Mouse (Mus musculus) activated CD4-positive, CD25-positive, alpha-beta regulatory T cell, adult 4 months (primary cell): ENCODE measurements around the gene Sowaha. TPM values are rescaled to one million over a fixed set of nuclear protein-coding genes. Genes with fewer than 3 reads are reported as not detected.

Source experiments
- ATAC-seq: one replicate; pipeline ENCODE4 v1.8.0; 2017
- polyA plus RNA-seq, 2 experiments: library from polyadenylated mRNA; unstranded; fragments of 100-300 nt; shearing (Covaris generic); gene quantifications; one replicate each; pipeline ENCODE4 v1.2.1; 2017

Gene Sowaha
- polyA plus RNA-seq, 2 experiments from 2014 or later, result not detected

- no peak for ATAC-seq
Observed at GRCm38 (mm10) chr11:53504376-53504775, 24.3 kb upstream of the Sowaha start.

DNA sequence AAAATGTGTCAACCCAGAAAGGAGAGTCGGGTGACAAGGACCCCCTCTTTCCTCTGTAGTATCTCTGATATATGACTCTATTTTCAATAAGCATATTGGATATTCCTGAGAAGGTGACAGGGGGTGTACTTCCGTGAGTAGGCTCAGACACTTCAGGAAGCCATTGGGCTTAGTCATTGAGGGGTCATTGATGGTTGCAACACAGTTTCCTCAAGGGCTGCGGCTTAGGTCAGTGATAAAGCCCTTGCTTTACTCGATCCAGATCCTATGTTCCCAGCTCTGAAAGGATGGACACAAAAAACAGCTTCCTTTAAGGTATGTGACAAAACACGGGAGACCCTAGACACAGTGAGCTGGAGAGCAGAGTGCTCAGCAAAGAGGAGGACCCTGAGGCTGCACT lies 23.7 kb upstream of the Sowaha start:
- no peak for ATAC-seq

DNA sequence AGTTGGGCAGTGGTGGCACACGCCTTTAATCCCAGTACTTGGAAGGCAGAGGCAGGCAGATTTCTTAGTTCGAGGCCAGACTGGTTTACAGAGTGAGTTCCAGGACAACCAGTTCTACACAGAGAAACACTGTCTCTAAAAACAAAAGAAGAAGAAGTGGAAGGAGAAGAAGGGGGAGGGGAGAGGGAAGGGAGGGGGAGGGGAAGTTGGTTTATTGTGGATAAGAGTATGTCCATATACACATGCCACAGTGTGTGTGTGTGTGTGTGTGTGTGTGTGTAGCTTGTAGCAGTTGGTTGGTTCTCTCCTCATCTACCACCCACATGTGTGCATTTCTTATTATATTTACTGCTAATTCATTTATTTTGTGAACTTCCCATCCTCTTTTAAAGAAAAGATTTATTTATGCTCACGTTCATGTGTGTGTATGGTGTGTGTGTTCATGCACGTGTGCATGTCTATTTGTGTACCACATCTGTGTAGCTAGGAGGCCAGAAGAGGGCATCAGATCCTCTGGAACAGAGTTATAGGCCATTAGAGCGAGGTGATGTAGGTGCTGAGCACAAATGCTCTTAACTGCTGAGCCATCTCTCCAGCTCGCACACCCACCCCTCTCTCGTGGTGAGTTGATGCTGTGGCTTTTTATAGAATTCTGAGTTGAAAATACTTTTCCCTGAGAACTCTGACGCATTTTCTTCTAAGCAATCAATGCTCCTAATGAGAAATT lies 22.1 kb upstream of the Sowaha start:
- no peak for ATAC-seq

GRCm38 (mm10) chr11:53500569-53500968 lies 20.5 kb upstream of the Sowaha start:
- no peak for ATAC-seq

GRCm38 (mm10) chr11:53496946-53497345 lies 16.9 kb upstream of the Sowaha start:
- no peak for ATAC-seq

- ATAC-seq, result no peak
Observed at GRCm38 (mm10) chr11:53495417-53495816, 15.3 kb upstream of the Sowaha start.

GRCm38 (mm10) chr11:53493243-53493955 lies 13.3 kb upstream of the Sowaha start:
- ATAC-seq, result no peak

GRCm38 (mm10) chr11:53491954-53492401 lies 11.9 kb upstream of the Sowaha start:
- ATAC-seq, result no peak

GRCm38 (mm10) chr11:53489421-53489820 lies 9.3 kb upstream of the Sowaha start:
- no peak for ATAC-seq

DNA sequence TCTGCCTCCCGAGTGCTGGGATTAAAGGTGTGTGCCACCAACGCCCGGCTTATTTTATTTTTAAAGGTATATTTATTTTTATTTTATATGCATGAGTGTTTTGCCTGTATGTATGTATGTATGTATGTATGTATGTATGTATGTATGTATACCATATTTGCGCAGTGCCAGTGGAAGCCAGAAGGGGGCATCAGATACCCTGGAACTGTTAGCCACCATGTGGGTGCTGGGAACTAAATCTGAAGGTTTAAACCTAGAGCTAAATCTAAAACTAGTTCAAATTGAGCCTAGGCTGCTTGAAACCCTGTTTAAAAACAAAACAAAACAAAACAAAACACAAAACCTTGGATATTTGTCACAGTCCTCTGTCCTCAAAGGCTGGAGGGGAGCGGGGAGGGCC lies 8.9 kb upstream of the Sowaha start:
- ATAC-seq, result no peak

GRCm38 (mm10) chr11:53486822-53487594 lies 6.9 kb upstream of the Sowaha start:
- no peak for ATAC-seq

- no peak for ATAC-seq
Observed at GRCm38 (mm10) chr11:53486351-53486750, 6.3 kb upstream of the Sowaha start.

DNA sequence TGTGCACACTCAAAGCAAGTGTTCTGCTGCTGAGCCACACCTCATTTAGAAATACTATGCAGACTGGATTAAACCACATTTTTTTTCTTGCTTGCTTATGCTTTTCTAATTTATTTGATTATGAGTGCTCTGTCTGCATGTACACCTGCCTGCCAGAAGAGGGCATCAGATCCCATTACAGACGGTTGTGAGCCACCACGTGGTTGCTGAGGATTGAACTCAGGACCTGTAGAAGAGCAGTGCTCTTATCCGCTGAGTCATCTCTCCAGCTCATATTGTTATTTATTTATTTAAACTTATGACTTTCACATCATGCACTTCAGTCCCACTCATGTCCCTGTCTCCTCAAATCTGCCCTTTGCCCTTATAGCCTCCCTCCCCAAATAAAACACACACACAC lies 5.6 kb upstream of the Sowaha start:
- ATAC-seq, result no peak

DNA sequence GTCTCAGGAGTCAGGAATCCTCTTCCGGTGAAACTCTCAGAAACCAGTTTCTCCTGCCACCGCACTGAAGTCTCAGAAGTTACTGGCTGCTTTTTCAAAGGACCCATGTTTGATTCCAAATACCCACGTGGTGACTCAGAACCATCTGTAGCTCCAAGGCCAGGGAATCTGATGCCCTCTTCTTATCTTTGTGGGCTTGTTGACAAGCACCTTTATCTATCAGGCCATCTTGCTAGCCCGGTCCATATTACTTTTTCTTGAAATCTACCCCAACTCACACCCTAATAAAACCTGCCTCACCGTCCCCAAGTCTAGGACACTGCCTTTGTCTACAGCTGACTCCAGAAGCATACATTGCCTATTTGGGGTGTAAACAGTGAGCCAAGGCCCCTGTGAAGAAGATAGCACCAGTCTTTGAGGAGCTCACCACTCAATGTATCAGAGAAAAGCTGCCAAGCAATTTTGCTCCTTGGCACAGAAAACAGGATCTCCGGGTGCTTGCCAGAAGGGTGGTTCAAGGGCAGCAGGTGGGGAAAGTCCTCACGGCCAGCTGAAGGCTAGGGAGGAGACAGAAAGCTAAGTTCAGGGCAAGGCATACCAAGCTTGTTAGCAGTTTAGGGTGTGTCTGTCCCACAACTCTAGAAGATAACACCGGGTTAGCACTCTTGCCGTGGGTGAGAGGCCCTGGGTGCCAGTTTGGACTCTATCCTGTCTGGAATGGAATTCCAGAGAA lies 3.3 kb upstream of the Sowaha start:
- no peak for ATAC-seq

- ATAC-seq, result no peak
Observed at GRCm38 (mm10) chr11:53481088-53481730, 1.1 kb upstream of the Sowaha start.

DNA sequence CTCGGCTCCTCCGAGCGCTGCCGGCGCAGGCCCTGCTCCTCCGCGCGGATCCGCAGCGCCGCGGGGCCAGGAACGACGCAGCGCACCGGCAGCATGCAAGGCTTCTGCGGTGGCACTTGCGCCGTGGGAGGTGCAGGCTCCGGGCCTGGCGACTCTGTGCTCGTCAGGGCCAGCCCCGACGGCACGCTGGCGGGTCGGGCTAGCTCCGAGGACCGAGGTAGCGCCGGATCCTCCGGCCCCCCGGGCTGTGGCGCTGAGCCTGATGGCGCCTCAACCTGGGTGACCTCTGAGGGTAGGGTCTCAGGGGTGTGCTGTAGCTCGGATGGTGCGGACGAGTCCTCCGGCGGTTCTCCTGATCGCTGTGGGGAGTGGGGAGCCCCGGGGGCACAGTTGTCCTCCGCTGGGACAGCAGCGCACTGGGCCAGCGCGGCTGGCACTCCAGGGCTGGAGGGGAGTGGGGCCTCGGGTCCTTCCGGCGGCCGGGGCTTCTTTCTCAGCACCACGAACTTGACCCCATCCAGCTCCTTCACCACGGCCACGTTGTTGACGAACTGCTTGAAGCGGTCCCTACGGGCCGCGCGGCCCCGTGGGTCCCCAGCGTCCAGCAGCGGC lies 797 bp downstream of the Sowaha start:
- no peak for ATAC-seq

GRCm38 (mm10) chr11:53478383-53479170 lies 1.5 kb downstream of the Sowaha start:
- no peak for ATAC-seq

- ATAC-seq, result no peak
Observed at GRCm38 (mm10) chr11:53477833-53478232, 2.2 kb downstream of the Sowaha start.

DNA sequence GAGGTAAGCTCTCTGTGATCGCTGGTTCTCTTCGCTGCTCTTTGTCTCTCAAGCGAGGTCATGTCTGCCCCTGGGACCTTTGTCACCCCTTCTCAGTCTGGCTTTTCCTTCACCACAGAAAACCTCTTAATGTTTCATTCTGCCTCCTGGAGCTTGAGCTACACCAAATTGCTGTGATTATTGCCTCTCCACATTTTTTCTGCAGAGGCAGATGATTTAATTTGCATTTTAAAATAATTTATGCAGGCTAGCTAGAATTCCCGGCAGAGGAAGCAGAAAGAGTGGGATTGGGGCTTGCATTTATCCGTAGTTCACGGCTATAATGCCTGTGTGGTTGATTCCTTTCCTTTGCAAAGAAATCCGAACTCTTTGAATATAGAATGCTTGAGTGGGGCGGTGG lies 4.5 kb downstream of the Sowaha start:
- no peak for ATAC-seq

DNA sequence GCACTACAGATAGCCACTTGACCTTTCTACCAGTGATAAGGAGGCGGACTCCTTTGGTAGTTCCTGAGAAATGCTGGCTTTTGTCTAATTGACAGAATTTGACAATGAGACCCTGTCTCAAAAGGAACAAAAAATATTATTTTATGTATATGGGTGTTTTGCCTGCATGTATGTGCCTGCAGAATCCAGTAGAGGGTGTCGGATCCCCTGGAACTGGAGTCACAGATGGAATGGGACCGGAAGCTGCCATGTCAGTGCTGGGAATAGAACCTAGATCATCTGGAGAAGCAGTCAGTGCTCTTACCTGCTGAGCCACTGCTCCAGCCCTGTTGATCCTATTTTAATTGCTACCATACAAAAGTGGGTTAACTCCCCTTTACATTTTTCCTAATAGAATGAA lies 7.4 kb downstream of the Sowaha start:
- ATAC-seq, result no peak
